ENCODE assay signal across 24 mouse cellular contexts in the genomic region with DNA sequence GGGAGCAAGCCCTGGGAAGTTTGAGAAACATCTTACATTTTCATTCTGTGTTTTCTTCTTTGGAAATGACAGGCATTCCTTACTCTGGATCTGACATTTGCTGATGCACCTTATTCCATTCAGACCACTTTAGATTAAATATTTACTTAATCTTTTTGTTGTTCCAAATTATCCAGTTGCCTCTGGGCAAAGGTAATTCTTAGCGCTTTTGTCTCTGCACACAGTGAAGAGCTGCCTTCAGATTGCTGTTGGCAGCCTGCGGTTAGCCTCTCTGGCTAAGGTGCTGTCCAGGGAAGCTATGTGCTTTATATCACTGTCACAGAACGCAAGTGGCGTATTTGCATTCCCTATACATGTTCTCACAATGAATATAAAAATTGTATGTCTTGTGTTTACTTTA.
DNase-seq lines count a peak whose midpoint lies in the region; ATAC-seq lines count a peak whose summit lies in the region.
"Had no signal": no experiment of that assay in that cellular context is flagged by ENCODE, and none has a peak within 500 bp of the region (broad histone marks: within the 10 kb centered on the region; RNA-seq: fewer than 3 reads in every experiment).

No protein-coding gene starts in this region.

- 78% methylated on average over 4 of the region's 4 CpGs for WGBS in embryonic facial prominence, embryonic 12.5 days
- WGBS in embryonic facial prominence, embryonic 10.5 days = 89% methylated on average over 4 of the region's 4 CpGs
- 96% methylated on average over 4 of the region's 4 CpGs for WGBS in kidney, embryonic 14.5 days

- no peaks in the 10 kb centered on the region for H3K27me3 ChIP-seq in embryonic facial prominence, embryonic 12.5 days
- no peaks in the 10 kb centered on the region for H3K27me3 ChIP-seq in embryonic facial prominence, embryonic 10.5 days (replicated peaks; ENCODE audit: low read depth, poor library complexity, severe bottlenecking)
- H3K27me3 ChIP-seq in kidney, embryonic 14.5 days (ENCODE audit: control insufficient read depth, insufficient read depth, low read length) = no peaks in the 10 kb centered on the region
- H3K27me3 ChIP-seq: embryonic facial prominence, embryonic 13.5 days; forebrain, embryonic 12.5 days; forebrain, embryonic 15.5 days; heart, embryonic 12.5 days; heart, embryonic 15.5 days; Patski had no signal

- DNase-seq in embryonic facial prominence, embryonic 10.5 days (ENCODE audit: low spot score) = no peak
- peak; percentile 11 to 27 for DNase-seq in kidney, adult 8-10 months
- DNase-seq in kidney, postnatal 14 days = peak; percentile 13
- DNase-seq in Muller cell, postnatal 12 days (ENCODE audit: inconsistent ontology term) = no peak
- DNase-seq: adrenal gland, postnatal 10 days; adrenal gland, postnatal 36 days; cerebellum, adult 18-20 months; cerebellum, adult 9-10 months; cerebellum, postnatal 14 days; gastrocnemius, postnatal 25 days; heart, adult 18-20 months; heart, postnatal 10 days; heart, postnatal 4 days had no signal

- no peaks in the 10 kb centered on the region for H3K9me3 ChIP-seq in embryonic facial prominence, embryonic 12.5 days
- no peaks in the 10 kb centered on the region for H3K9me3 ChIP-seq in embryonic facial prominence, embryonic 10.5 days
- H3K9me3 ChIP-seq in kidney, embryonic 14.5 days (ENCODE audit: control insufficient read depth, low read length) = no peaks in the 10 kb centered on the region
- H3K9me3 ChIP-seq: embryonic facial prominence, embryonic 13.5 days; forebrain, embryonic 12.5 days; forebrain, embryonic 15.5 days; heart, embryonic 12.5 days; heart, embryonic 15.5 days had no signal

- H3K27ac ChIP-seq in embryonic facial prominence, embryonic 12.5 days = peak overlapping the region; percentile 12; the same call in 1 of the 2 replicates
- H3K27ac ChIP-seq in embryonic facial prominence, embryonic 10.5 days (replicated peaks) = no peak overlapping the region
- H3K27ac ChIP-seq in kidney, embryonic 14.5 days (ENCODE audit: low read depth, low read length) = no peak overlapping the region
- H3K27ac ChIP-seq: embryonic facial prominence, embryonic 13.5 days; forebrain, embryonic 12.5 days; forebrain, embryonic 15.5 days; heart, embryonic 15.5 days; hindbrain, embryonic 14.5 days; hindbrain, postnatal 0 days had no signal

- no peak overlapping the region for H3K4me3 ChIP-seq in embryonic facial prominence, embryonic 12.5 days
- no peak overlapping the region for H3K4me3 ChIP-seq in embryonic facial prominence, embryonic 10.5 days
- H3K4me3 ChIP-seq in kidney, embryonic 14.5 days (ENCODE audit: low read length) = no peak overlapping the region
- H3K4me3 ChIP-seq: embryonic facial prominence, embryonic 13.5 days; erythroblast, embryonic 14.5 days; forebrain, embryonic 12.5 days; forebrain, embryonic 15.5 days; heart, embryonic 12.5 days; heart, embryonic 15.5 days had no signal

- no peaks in the 10 kb centered on the region for H3K36me3 ChIP-seq in embryonic facial prominence, embryonic 12.5 days
- H3K36me3 ChIP-seq in embryonic facial prominence, embryonic 10.5 days (replicated peaks) = no peaks in the 10 kb centered on the region
- no peaks in the 10 kb centered on the region for H3K36me3 ChIP-seq in kidney, embryonic 14.5 days (ENCODE audit: control insufficient read depth, insufficient read depth, low read length)
- H3K36me3 ChIP-seq: embryonic facial prominence, embryonic 13.5 days; forebrain, embryonic 12.5 days; forebrain, embryonic 15.5 days; heart, embryonic 15.5 days had no signal

- ATAC-seq in embryonic facial prominence, embryonic 12.5 days (ENCODE audit: insufficient number of reproducible peaks, insufficient read depth, low FRiP score, low TSS enrichment) = no peak
- no peak for ATAC-seq in kidney, embryonic 14.5 days (ENCODE audit: low FRiP score, low TSS enrichment)
- ATAC-seq: forebrain, embryonic 15.5 days; hindbrain, postnatal 0 days; Patski had no signal

- no peak overlapping the region for H3K9ac ChIP-seq in embryonic facial prominence, embryonic 12.5 days
- H3K9ac ChIP-seq in kidney, embryonic 14.5 days (ENCODE audit: low read depth, low read length) = no peak overlapping the region
- H3K9ac ChIP-seq: embryonic facial prominence, embryonic 13.5 days; forebrain, embryonic 12.5 days; forebrain, embryonic 15.5 days; heart, embryonic 12.5 days; heart, embryonic 15.5 days; hindbrain, embryonic 14.5 days had no signal

- peaks cover 28% of the 10 kb centered on the region; the same call in 1 of the 2 replicates for H3K4me1 ChIP-seq in embryonic facial prominence, embryonic 12.5 days
- peaks cover 17% of the 10 kb centered on the region for H3K4me1 ChIP-seq in embryonic facial prominence, embryonic 10.5 days
- no peaks in the 10 kb centered on the region for H3K4me1 ChIP-seq in kidney, embryonic 14.5 days (ENCODE audit: control insufficient read depth, insufficient read depth, low read length)
- H3K4me1 ChIP-seq: forebrain, embryonic 12.5 days; forebrain, embryonic 15.5 days; heart, embryonic 15.5 days had no signal

- no peak overlapping the region for H3K4me2 ChIP-seq in embryonic facial prominence, embryonic 12.5 days (replicated peaks)
- no peak overlapping the region for H3K4me2 ChIP-seq in kidney, embryonic 14.5 days (replicated peaks; ENCODE audit: low read depth, low read length)
- H3K4me2 ChIP-seq: embryonic facial prominence, embryonic 13.5 days; forebrain, embryonic 12.5 days; forebrain, embryonic 15.5 days; heart, embryonic 12.5 days; heart, embryonic 15.5 days; hindbrain, embryonic 14.5 days had no signal

Comparison
In these comparisons a context has a peak if more than half of its experiments do, and no peak if none do; other contexts are left out.
1. DNase-seq: peak in kidney, adult 8-10 months (2 of 2) and kidney, postnatal 14 days (single experiment); none in embryonic facial prominence, embryonic 10.5 days (single experiment) and Muller cell, postnatal 12 days (single experiment).